Mouse (Mus musculus) spleen, embryonic (tissue): ENCODE results near the gene Kif18a.

Experiments used
- CTCF ChIA-PET: fragments of 350-600 bp; sonication (Branson Sonifier 250); formaldehyde crosslinking; loops from one replicate; lab custom pipeline; 2022; lab: Charles Lee

Kif18a gene

GRCm38 (mm10) chr2:109365962-109366361 is 85.4 kb downstream of the Kif18a start:
- CTCF ChIA-PET, result no interaction called here

- CTCF ChIA-PET, result no interaction called here
Measured at GRCm38 (mm10) chr2:109374881-109375280, 94.3 kb downstream of the Kif18a start.

GRCm38 (mm10) chr2:109384019-109384418 is 103.5 kb downstream of the Kif18a start:
- CTCF ChIA-PET, result no interaction called here

- CTCF ChIA-PET, result no interaction called here
Measured at GRCm38 (mm10) chr2:109386211-109386610, 105.7 kb downstream of the Kif18a start.

- CTCF ChIA-PET, result no interaction called here
Measured at GRCm38 (mm10) chr2:109388733-109389132, 108.2 kb downstream of the Kif18a start.

GRCm38 (mm10) chr2:109389977-109390376 is 109.4 kb downstream of the Kif18a start:
- CTCF ChIA-PET, result no interaction called here
